Mouse (Mus musculus) liver, embryonic 15.5 days (tissue): ENCODE results near the gene Sertad2. TPM values are rescaled to one million over a fixed set of nuclear protein-coding genes. Genes with fewer than 3 reads are reported as not detected.

Source experiments
- ATAC-seq: fragments of 200-750 bp; cut with Nextera tagmentation; 2 replicates; pipeline ENCODE4 v1.8.0; 2017; ENCODE audit warnings: moderate number of reproducible peaks, mild to moderate bottlenecking, moderate library complexity; ENCODE audit not compliant: insufficient read depth
- H3K27ac ChIP-seq: fragments of 300-500 bp; sonication (generic); replicated peaks from 2 replicates; pipeline ENCODE4 v1.5.1; 2015; ENCODE audit warnings: mild to moderate bottlenecking, inconsistent platforms
- H3K27me3 ChIP-seq: fragments of 300-500 bp; sonication (generic); 2 replicates; pipeline ENCODE4 v1.6.1; 2015; ENCODE audit warnings: mild to moderate bottlenecking, inconsistent platforms
- H3K36me3 ChIP-seq: fragments of 300-500 bp; sonication (generic); replicated peaks from 2 replicates; pipeline ENCODE4 v1.6.1; 2015; ENCODE audit warnings: moderate library complexity, mild to moderate bottlenecking, inconsistent platforms
- H3K4me1 ChIP-seq: fragments of 300-500 bp; sonication (generic); replicated peaks from 2 replicates; pipeline ENCODE4 v1.6.1; 2015; ENCODE audit warnings: inconsistent platforms
- H3K4me2 ChIP-seq: fragments of 300-500 bp; sonication (generic); 2 replicates; pipeline ENCODE4 v1.6.1; 2015; ENCODE audit warnings: moderate library complexity, mild to moderate bottlenecking, inconsistent platforms
- H3K4me3 ChIP-seq: fragments of 300-500 bp; sonication (generic); replicated peaks from 2 replicates; pipeline ENCODE4 v1.5.1; 2015; ENCODE audit warnings: mild to moderate bottlenecking, inconsistent platforms
- H3K9ac ChIP-seq: fragments of 300-500 bp; sonication (generic); 2 replicates; pipeline ENCODE4 v1.6.1; 2015; ENCODE audit warnings: moderate library complexity, mild to moderate bottlenecking, inconsistent platforms
- H3K9me3 ChIP-seq: fragments of 300-500 bp; sonication (generic); replicated peaks from 2 replicates; pipeline ENCODE4 v1.6.1; 2016; ENCODE audit warnings: inconsistent platforms
- WGBS: fragments of 180-500 bp; shearing (Covaris S2); methylation state at CpG from one replicate; pipeline ENCODE4 v1.1.7; 2015; ENCODE audit warnings: mixed read lengths; ENCODE audit not compliant: insufficient replicate concordance; 5-methylcytosine and 5-hydroxymethylcytosine counted together
- polyA plus RNA-seq: library from polyadenylated mRNA; unstranded; fragments of >200 nt; fragmentation: Nextera tagmentation; extraction: Ambion mirVana; gene quantifications from 2 replicates; pipeline ENCODE4 v1.2.1, GENCODE M21; 2015

The Sertad2 gene
- polyA plus RNA-seq, 1 experiment from 2014 or later, result 36.0 TPM

GRCm38 (mm10) chr11:20605613-20606012 is 62.6 kb downstream of the Sertad2 start:
- H3K4me3 ChIP-seq, result no peak overlapping the region
- no peaks in the 10 kb centered on the region for H3K9me3 ChIP-seq
- no peaks in the 10 kb centered on the region for H3K36me3 ChIP-seq
- 58% methylated on average over 7 of the region's 7 CpGs for WGBS
- no peak for ATAC-seq
- H3K27ac ChIP-seq, result no peak overlapping the region
- H3K4me1 ChIP-seq, result 0 out of 2 replicates have a peak, but pooled peaks cover 5% of the 10 kb centered on the region
- no peaks in the 10 kb centered on the region for H3K27me3 ChIP-seq
- no peak overlapping the region for H3K9ac ChIP-seq
- no peak overlapping the region for H3K4me2 ChIP-seq

GRCm38 (mm10) chr11:20608442-20608841 is 65.4 kb downstream of the Sertad2 start:
- no peaks in the 10 kb centered on the region for H3K9me3 ChIP-seq
- 59% methylated on average over 11 of the region's 11 CpGs for WGBS

GRCm38 (mm10) chr11:20613223-20613622 is 70.2 kb downstream of the Sertad2 start:
- H3K4me3 ChIP-seq, result no peak overlapping the region
- WGBS, result 52% methylated on average over 4 of the region's 4 CpGs
- no peak overlapping the region for H3K4me2 ChIP-seq
- no peak overlapping the region for H3K9ac ChIP-seq
- no peaks in the 10 kb centered on the region for H3K4me1 ChIP-seq
- H3K36me3 ChIP-seq, result no peaks in the 10 kb centered on the region
- no peak overlapping the region for H3K27ac ChIP-seq
- ATAC-seq, result no peak
- no peaks in the 10 kb centered on the region for H3K27me3 ChIP-seq
- H3K9me3 ChIP-seq, result no peaks in the 10 kb centered on the region

More at GRCm38 (mm10) chr11:20608442-20608841, 65.4 kb downstream of the Sertad2 start:
- H3K4me1 ChIP-seq, result 0 out of 2 replicates have a peak, but pooled peaks cover 5% of the 10 kb centered on the region
- H3K27ac ChIP-seq, result no peak overlapping the region
- no peak overlapping the region for H3K4me2 ChIP-seq
- no peak overlapping the region for H3K9ac ChIP-seq
- H3K4me3 ChIP-seq, result no peak overlapping the region
- H3K36me3 ChIP-seq, result no peaks in the 10 kb centered on the region
- no peaks in the 10 kb centered on the region for H3K27me3 ChIP-seq
- ATAC-seq, result no peak

- no peak overlapping the region for H3K27ac ChIP-seq
- ATAC-seq, result no peak
- H3K4me1 ChIP-seq, result no peaks in the 10 kb centered on the region
- no peak overlapping the region for H3K4me2 ChIP-seq
- H3K36me3 ChIP-seq, result no peaks in the 10 kb centered on the region
- no peak overlapping the region for H3K4me3 ChIP-seq
- H3K9ac ChIP-seq, result no peak overlapping the region
- no peaks in the 10 kb centered on the region for H3K27me3 ChIP-seq
- no peaks in the 10 kb centered on the region for H3K9me3 ChIP-seq
- WGBS, result 35% methylated on average over 3 of the region's 3 CpGs
These were observed 73.0 kb downstream of the Sertad2 start for GRCm38 (mm10) chr11:20616103-20616502.

GRCm38 (mm10) chr11:20627146-20627545 is 84.1 kb downstream of the Sertad2 start:
- Histone ChIP-seq H3K9me3 (no peaks in the 10 kb centered on the region), H3K36me3 (no peaks in the 10 kb centered on the region), H3K4me2 (no peak overlapping the region), H3K4me3 (no peak overlapping the region), H3K4me1 (peaks cover 31% of the 10 kb centered on the region), H3K27me3 (no peaks in the 10 kb centered on the region), H3K9ac (no peak overlapping the region), H3K27ac (no peak overlapping the region)
- 61% methylated on average over 2 of the region's 2 CpGs for WGBS
- no peak for ATAC-seq

- no peak overlapping the region for H3K4me2 ChIP-seq
- no peak overlapping the region for H3K27ac ChIP-seq
- no peak overlapping the region for H3K4me3 ChIP-seq
- no peaks in the 10 kb centered on the region for H3K27me3 ChIP-seq
- no peak for ATAC-seq
- H3K9me3 ChIP-seq, result no peaks in the 10 kb centered on the region
- 59% methylated on average over 2 of the region's 2 CpGs for WGBS
- no peak overlapping the region for H3K9ac ChIP-seq
- peaks cover 33% of the 10 kb centered on the region for H3K4me1 ChIP-seq
- H3K36me3 ChIP-seq, result no peaks in the 10 kb centered on the region
These were observed 85.2 kb downstream of the Sertad2 start for GRCm38 (mm10) chr11:20628216-20628615.

- no peak overlapping the region for H3K27ac ChIP-seq
- peaks cover 48% of the 10 kb centered on the region for H3K4me1 ChIP-seq
- no peak for ATAC-seq
- no peak overlapping the region for H3K4me3 ChIP-seq
- H3K9me3 ChIP-seq, result no peaks in the 10 kb centered on the region
- no peak overlapping the region for H3K4me2 ChIP-seq
- 46% methylated on average over 5 of the region's 5 CpGs for WGBS
- no peaks in the 10 kb centered on the region for H3K36me3 ChIP-seq
- H3K9ac ChIP-seq, result no peak overlapping the region
- no peaks in the 10 kb centered on the region for H3K27me3 ChIP-seq
These were observed 86.6 kb downstream of the Sertad2 start for GRCm38 (mm10) chr11:20629700-20630099.

GRCm38 (mm10) chr11:20631026-20631940 is 88.2 kb downstream of the Sertad2 start:
- no peaks in the 10 kb centered on the region for H3K9me3 ChIP-seq
- peaks cover 59% of the 10 kb centered on the region for H3K4me1 ChIP-seq
- H3K27ac ChIP-seq, result peak overlapping the region; percentile 100
- 1% methylated on average over 34 of the region's 36 CpGs for WGBS
- H3K36me3 ChIP-seq, result no peaks in the 10 kb centered on the region
- peak overlapping the region; percentile 99 for H3K4me3 ChIP-seq
- H3K9ac ChIP-seq, result peak overlapping the region; percentile 65
- peak; percentile 78 for ATAC-seq
- H3K4me2 ChIP-seq, result peak overlapping the region; percentile 84
- no peaks in the 10 kb centered on the region for H3K27me3 ChIP-seq

- no peaks in the 10 kb centered on the region for H3K9me3 ChIP-seq
- WGBS, result under 1% methylated on average over 65 of the region's 67 CpGs
- peaks cover 61% of the 10 kb centered on the region for H3K4me1 ChIP-seq
These were observed 89.0 kb downstream of the Sertad2 start for GRCm38 (mm10) chr11:20631941-20632618.

GRCm38 (mm10) chr11:20632619-20632965 is 89.5 kb downstream of the Sertad2 start:
- peak overlapping the region; percentile 100 for H3K27ac ChIP-seq
- under 1% methylated on average over 13 of the region's 13 CpGs for WGBS
- H3K4me2 ChIP-seq, result peak overlapping the region; percentile 80
- H3K9ac ChIP-seq, result peak overlapping the region; percentile 100
- H3K9me3 ChIP-seq, result no peaks in the 10 kb centered on the region
- H3K4me1 ChIP-seq, result peaks cover 65% of the 10 kb centered on the region
- peak; percentile 31 for ATAC-seq
- peak overlapping the region; percentile 99 for H3K4me3 ChIP-seq
- H3K27me3 ChIP-seq, result no peaks in the 10 kb centered on the region
- H3K36me3 ChIP-seq, result no peaks in the 10 kb centered on the region

More at GRCm38 (mm10) chr11:20631941-20632618, 89.0 kb downstream of the Sertad2 start:
- ATAC-seq, result peak; percentile 82
- H3K4me3 ChIP-seq, result peak overlapping the region; percentile 99
- peak overlapping the region; percentile 100 for H3K9ac ChIP-seq
- peak overlapping the region; percentile 80 for H3K4me2 ChIP-seq
- peak overlapping the region; percentile 100 for H3K27ac ChIP-seq
- H3K36me3 ChIP-seq, result no peaks in the 10 kb centered on the region
- no peaks in the 10 kb centered on the region for H3K27me3 ChIP-seq

GRCm38 (mm10) chr11:20634543-20634942 is 91.5 kb downstream of the Sertad2 start:
- peak overlapping the region; percentile 99 for H3K4me3 ChIP-seq
- WGBS, result 43% methylated on average over 1 of the region's 1 CpGs
- no peaks in the 10 kb centered on the region for H3K9me3 ChIP-seq
- H3K9ac ChIP-seq, result peak overlapping the region; percentile 44
- peak overlapping the region; percentile 100 for H3K27ac ChIP-seq
- H3K27me3 ChIP-seq, result no peaks in the 10 kb centered on the region
- no peak for ATAC-seq
- peak overlapping the region; percentile 80 for H3K4me2 ChIP-seq
- no peaks in the 10 kb centered on the region for H3K36me3 ChIP-seq
- H3K4me1 ChIP-seq, result peaks cover 76% of the 10 kb centered on the region
